Mouse (Mus musculus): ENCODE measurements around the gene F2rl1.

Gene F2rl1

DNA sequence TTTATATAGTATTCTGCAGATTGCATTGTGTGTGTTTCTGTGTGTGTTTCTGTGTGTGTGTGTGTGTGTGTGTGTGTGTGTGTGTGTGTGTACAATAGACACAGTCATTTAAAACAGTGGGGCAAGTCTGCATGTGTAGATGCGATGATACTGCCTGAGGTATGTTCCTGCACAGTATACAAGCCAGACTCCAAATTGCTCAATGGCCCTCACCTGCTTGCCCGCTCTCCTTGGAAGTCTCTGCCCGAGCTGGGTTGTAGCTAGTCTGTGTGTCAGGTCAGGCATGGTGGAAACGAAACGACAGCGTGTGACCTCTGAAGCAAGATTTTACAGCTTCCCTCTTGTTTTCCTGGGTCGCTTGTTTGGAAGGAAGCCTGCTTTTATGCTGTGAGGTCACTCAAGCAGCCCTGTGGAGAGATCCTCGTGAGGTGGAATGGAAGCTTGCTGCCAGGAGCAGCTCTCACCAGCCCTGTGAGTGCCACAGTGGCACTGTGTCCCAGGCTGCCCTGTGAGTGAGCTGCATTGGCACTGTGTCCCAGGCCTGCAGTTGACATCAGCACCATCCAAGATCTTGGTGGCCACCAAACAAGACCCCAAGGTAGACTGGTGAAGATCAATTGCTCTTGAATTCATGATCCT, 21.6 kb downstream of the F2rl1 start:
- no peak for TF ChIP-seq GATA4 (IDR thresholded peaks at IDR 0.05; ENCODE audit: insufficient replicate concordance, low read length)

DNA sequence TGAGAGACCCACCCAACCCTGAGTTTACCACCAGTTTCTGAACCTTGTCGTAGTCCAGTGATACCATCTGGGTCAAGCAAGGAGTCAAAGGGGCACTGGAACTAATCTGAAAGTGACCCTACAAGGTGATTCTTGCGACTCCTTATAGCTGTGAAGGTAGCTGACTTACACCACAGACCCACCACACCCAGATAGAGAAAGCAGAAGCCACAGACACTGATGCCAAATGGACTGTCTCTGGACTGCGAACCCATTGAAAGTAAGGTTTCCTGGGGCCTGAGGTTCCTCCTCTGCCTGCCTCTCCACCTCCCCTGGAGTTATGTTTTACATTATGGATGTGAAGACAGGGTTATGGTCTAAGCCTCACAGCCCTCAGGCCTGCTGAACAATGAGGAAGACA, 28.4 kb downstream of the F2rl1 start:
- TF ChIP-seq GATA4 (IDR thresholded peaks at IDR 0.05; ENCODE audit: insufficient replicate concordance, low read length): no peak

DNA sequence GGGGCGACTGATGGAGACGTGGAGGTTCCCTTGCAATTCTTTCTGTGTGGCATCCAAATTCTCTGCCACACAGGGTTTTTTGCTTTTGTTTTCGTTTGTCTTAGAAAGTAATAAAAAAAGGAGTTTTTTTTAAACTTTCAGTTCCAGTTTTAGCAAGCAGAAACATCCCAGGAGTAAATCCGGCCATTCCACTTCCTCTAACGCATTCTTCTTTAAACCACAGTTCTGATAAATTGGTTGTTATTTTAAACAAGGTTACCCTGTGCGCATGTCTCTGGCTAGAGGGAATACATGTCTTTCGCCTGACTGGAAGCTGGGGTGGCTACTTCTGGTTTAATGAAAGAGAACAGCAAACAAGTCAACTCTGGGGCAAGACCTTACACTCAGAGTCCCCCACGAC, 30.2 kb downstream of the F2rl1 start:
- no peak for TF ChIP-seq GATA4 (IDR thresholded peaks at IDR 0.05; ENCODE audit: insufficient replicate concordance, low read length)

DNA sequence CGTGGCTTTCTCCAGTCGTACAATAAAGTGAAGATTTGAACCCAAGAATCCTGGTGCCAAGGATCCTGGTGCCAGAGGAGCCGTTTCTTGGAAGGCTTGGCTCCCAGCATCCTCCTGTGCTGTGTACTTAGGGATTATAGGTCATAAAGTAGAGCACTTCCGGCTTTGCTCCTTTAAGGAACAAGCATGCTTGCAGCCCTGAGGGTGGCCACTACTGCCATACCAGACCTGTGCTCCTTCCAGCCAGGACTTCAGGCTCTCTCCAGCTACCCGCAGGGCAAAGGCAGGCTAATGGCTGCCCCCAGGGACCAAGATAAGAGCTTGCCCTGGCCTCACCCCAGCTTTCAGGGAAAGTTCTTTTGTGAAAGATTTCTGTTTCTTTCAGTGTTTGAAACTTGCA, 31.7 kb downstream of the F2rl1 start:
- TF ChIP-seq GATA4 (IDR thresholded peaks at IDR 0.05; ENCODE audit: insufficient replicate concordance, low read length): no peak

DNA sequence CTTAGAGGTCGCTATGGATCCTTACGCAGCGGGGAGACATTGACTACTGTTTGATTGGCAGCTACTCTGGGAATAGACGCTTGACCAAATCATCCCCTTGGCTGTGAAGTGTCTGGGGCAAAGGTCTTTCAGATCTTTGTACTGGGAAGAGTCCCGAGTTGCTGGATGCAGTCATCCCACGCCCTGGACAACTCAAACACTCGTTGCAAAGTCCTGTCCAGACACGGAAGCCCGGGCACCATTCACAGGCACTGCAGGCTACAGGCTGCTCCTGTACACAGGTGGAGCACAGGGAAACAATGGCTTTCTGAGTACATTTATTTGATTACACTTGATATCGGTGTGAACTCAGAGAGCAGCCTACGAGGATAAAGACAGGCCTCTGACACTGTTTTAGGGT, 33.7 kb downstream of the F2rl1 start:
- no peak for TF ChIP-seq GATA4 (IDR thresholded peaks at IDR 0.05; ENCODE audit: insufficient replicate concordance, low read length)

DNA sequence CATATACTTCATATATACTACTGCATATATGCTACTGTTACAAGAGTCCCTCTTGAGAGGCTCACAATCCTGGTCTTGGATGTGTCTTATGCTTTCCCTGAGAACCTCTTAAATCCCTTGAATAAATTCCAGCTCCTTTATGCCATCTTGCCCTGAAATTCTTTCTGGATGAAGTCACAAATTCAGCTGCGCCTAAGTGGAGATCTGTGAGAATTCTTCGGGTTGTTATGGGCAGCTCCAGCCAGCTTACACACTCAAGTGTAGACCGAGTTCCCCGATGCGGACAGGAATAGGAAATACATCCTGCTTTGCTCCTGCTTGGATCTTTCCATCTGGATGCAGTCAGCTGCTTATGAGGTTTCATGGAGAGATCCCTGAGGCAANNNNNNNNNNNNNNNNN, 40.4 kb downstream of the F2rl1 start:
- no peak for TF ChIP-seq GATA4 (IDR thresholded peaks at IDR 0.05; ENCODE audit: insufficient replicate concordance, low read length)

- TF ChIP-seq GATA4 (IDR thresholded peaks at IDR 0.05; ENCODE audit: insufficient replicate concordance, low read length): no peak
Measured at GRCm38 (mm10) chr13:95481428-95481827, 43.6 kb downstream of the F2rl1 start.

DNA sequence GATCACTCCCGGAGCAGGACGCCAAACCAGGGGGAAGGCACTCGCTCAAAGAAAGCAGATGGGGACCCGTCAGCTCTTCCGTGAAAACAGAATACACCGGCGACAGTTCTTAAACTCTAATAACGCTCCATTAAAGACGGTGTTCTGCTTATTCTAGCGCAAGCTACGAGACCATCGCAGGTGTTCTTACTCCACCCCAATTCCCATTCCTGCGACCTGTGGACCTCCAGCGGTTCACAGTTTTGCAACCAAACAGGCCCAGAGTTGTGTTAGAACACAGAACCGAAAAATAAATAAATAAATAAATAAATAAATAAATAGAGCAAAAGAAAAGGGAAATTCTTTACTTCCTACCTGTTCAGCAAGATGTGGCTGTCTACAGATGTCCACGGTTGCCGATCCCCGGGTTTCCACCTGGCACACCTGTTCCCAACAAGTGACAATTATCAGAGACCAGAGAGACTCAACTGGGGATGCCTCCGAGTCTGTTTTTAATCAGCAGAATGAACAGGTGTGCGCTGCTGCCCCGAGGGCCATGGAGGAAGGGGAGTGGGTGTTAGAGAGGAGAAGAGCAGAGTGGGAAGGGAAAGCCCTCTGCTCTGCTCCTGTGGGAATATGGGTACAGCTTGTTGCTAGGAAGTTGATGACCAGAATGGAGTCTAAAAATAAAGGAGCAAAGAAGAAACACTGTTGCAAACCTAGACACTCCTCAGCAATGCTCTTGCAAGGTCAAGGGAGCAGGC, 46.2 kb downstream of the F2rl1 start, which contains the start of gene S100z:
Gene S100z (minus strand): TSS at position 51 of the 743 bp plus-strand sequence.
- TF ChIP-seq GATA4 (IDR thresholded peaks at IDR 0.05; ENCODE audit: insufficient replicate concordance, low read length): no peak

- no peak for TF ChIP-seq GATA4 (IDR thresholded peaks at IDR 0.05; ENCODE audit: insufficient replicate concordance, low read length)
Measured at GRCm38 (mm10) chr13:95477173-95477572, 47.9 kb downstream of the F2rl1 start.

DNA sequence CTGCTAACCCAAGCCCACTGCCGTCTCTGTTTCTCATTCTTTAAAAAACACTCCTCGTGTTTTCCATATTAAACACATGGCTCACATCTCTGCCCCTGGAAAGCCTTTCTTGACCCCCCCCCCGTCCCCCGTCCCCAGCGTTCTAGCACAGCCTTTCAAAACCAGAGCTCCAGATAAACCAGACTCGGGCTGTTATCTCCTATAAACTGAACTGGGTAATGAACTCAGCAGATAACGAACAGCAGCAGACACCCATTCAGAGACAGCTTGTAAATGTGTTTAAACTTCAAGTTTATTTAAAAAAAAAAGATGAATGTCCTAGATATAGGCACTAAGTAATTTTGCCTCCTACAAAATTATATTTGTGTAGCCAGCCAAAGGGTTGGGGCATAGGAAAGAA, 49.9 kb downstream of the F2rl1 start:
- no peak for TF ChIP-seq GATA4 (IDR thresholded peaks at IDR 0.05; ENCODE audit: insufficient replicate concordance, low read length)

GRCm38 (mm10) chr13:95474294-95474693, 50.7 kb downstream of the F2rl1 start:
- TF ChIP-seq GATA4 (IDR thresholded peaks at IDR 0.05; ENCODE audit: insufficient replicate concordance, low read length): no peak

GRCm38 (mm10) chr13:95470970-95471369, 54.1 kb downstream of the F2rl1 start:
- TF ChIP-seq GATA4 (IDR thresholded peaks at IDR 0.05; ENCODE audit: insufficient replicate concordance, low read length): no peak
